Mouse (Mus musculus) left cerebral cortex, adult 2 months (tissue): ENCODE measurements around the gene Rap1gds1. TPM values are rescaled to one million over a fixed set of nuclear protein-coding genes. Genes with fewer than 3 reads are reported as not detected.

ENCODE experiments used
- DNase-seq, 2 experiments: peaks; one replicate each; pipeline ENCODE4 v3.0.0; 2021 to 2022; ENCODE audit warnings: low spot score in 2 of 2, mixed read lengths in 1 of 2; ENCODE audit errors: extremely low spot score in 1 of 2
- H3K27ac ChIP-seq: fragments of 200-600 bp; 2 replicates; pipeline ENCODE4 v1.8.1; 2022
- H3K4me3 ChIP-seq: fragments of 200-600 bp; 2 replicates; pipeline ENCODE4 v1.8.1; 2022
- CTCF ChIP-seq: fragments of 200-600 bp; IDR thresholded peaks from 2 replicates; pipeline ENCODE4 v1.8.1; 2022; ENCODE audit warnings: antibody characterized with exemption, mild to moderate bottlenecking, moderate library complexity
- intact Hi-C: fragments of 180-260 bp; cut with DNase I; formaldehyde crosslinking; loops from one replicate; pipeline ENCODE4 v1.15.1; 2025
- total RNA-seq, 2 experiments: library from RNA; stranded (reverse); gene quantifications; 2 replicates each; pipeline ENCODE4 v1.2.3; 2021

Gene Rap1gds1
- total RNA-seq, 2 experiments from 2014 or later: 247 to 268 TPM

GRCm38 (mm10) chr3:138993473-138993872 is 81.5 kb downstream of the Rap1gds1 start:
- intact Hi-C loops: no loop called here
- H3K4me3 ChIP-seq: no peak overlapping the region
- no peak for DNase-seq
- no peak overlapping the region for H3K27ac ChIP-seq
- no peak for TF ChIP-seq CTCF

- intact Hi-C loops: no loop called here
- TF ChIP-seq CTCF: no peak
- DNase-seq: no peak
- H3K4me3 ChIP-seq: no peak overlapping the region
- H3K27ac ChIP-seq: no peak overlapping the region
Observed at GRCm38 (mm10) chr3:138991367-138991766, 83.6 kb downstream of the Rap1gds1 start.

- intact Hi-C loops: no loop called here
Observed at GRCm38 (mm10) chr3:138989141-138989540, 85.9 kb downstream of the Rap1gds1 start.

DNA sequence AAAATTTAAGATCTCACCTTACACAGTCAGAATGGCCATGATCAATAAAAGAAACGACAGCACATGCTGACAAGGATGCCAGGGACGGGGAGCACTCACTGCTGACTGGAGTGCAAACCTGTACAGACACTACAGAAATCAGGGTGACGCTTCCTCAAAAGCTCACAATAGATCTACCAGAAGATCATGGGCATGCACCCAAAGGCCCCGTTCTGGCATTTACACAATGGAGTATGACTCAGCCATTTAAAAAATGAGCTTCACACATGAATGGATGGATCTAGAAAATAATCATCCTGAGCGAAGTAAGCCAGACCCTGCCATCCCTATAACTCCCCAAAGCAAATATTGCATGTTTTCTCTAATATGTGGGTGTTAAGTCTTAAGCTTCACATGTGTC is 87.0 kb downstream of the Rap1gds1 start:
- no peak overlapping the region for H3K27ac ChIP-seq
- no peak for DNase-seq
- H3K4me3 ChIP-seq: no peak overlapping the region
- intact Hi-C loops: no loop called here
- no peak for TF ChIP-seq CTCF

More at GRCm38 (mm10) chr3:138989141-138989540, 85.9 kb downstream of the Rap1gds1 start:
- no peak for DNase-seq
- H3K27ac ChIP-seq: no peak overlapping the region
- no peak for TF ChIP-seq CTCF
- H3K4me3 ChIP-seq: no peak overlapping the region

DNA sequence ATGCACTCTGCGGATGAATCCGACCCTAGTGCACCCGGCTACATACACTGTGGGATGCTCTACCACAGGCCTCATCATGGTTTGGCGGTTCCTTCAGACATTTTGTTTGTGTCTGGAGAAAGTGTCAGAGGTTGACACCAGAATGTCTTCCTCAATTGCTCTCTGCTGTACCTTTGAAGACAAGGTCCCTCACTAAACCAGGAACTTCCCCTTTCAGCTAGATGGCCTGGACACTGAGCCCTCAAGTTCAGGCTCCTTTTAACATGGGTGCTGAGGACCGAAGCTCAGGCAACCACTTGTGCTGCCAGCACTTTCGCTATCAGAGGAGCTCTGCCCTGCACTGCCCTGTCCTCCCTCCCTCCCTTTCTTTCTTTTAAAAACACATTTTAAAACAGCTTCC is 92.8 kb downstream of the Rap1gds1 start:
- no peak for DNase-seq
- no peak for TF ChIP-seq CTCF
- H3K27ac ChIP-seq: no peak overlapping the region
- no peak overlapping the region for H3K4me3 ChIP-seq
- intact Hi-C loops: no loop called here

- H3K27ac ChIP-seq: no peak overlapping the region
- H3K4me3 ChIP-seq: no peak overlapping the region
- intact Hi-C loops: no loop called here
- TF ChIP-seq CTCF: peak; percentile 24
- DNase-seq: no peak
Observed at GRCm38 (mm10) chr3:138977413-138977812, 97.6 kb downstream of the Rap1gds1 start.

DNA sequence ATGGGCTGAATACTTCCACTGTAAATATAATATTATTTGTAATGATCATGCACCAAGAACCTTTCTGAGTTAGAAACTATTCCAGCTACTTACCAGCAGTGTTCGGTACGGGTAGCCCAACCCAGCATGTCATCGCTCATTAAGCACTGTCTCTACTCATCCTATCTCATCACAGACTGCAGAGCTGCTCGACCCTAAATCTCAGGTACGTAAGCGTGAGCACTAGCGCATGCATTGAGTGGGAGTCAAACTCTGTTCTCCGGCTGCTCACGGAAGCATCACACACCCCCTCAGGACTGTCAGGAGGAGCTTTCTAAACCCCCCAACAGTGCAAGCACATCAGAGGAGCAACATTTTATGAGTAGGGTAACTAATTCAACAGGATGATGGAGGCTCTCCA is 107.4 kb downstream of the Rap1gds1 start:
- intact Hi-C loops: loop anchor here (10.0 kb wide), 1 partner anchor 227 kb away; no protein-coding TSS in a partner anchor
- TF ChIP-seq CTCF: no peak
- no peak for DNase-seq
- Histone ChIP-seq H3K4me3 (no peak overlapping the region), H3K27ac (no peak overlapping the region)

- no peak overlapping the region for H3K4me3 ChIP-seq
- no peak for TF ChIP-seq CTCF
- no peak overlapping the region for H3K27ac ChIP-seq
- DNase-seq: no peak
- intact Hi-C loops: no loop called here
Observed at GRCm38 (mm10) chr3:138958527-138958926, 116.5 kb downstream of the Rap1gds1 start.

DNA sequence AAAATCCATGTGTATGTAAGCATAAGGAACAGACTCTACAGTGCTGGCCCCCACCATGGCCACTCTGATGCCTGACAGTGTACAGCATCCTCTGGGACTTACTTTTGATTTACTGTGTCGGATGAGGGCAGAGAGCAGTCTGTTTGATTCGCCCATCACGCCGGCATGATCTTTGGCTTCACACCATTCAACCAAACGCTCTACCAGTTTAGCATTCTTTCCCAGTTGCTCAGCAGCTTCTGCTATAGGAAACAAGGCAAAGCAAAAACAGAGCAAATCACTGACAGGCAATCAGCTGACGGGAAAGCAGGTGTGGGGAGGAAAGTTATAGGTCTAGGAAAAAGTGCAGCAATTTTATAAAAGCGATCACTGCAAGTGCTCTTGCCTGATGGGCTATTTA is 119.8 kb downstream of the Rap1gds1 start:
- no peak overlapping the region for H3K4me3 ChIP-seq
- no peak for DNase-seq
- no peak overlapping the region for H3K27ac ChIP-seq
- TF ChIP-seq CTCF: no peak
- intact Hi-C loops: no loop called here

- TF ChIP-seq CTCF: no peak
- peak; percentile 42 to 46 for DNase-seq
- H3K27ac ChIP-seq: peak overlapping the region; percentile 36; the same call in 1 of the 2 replicates
- intact Hi-C loops: loop anchor here (2.0 kb wide), 1 partner anchor 202 kb away; no protein-coding TSS in a partner anchor
- no peak overlapping the region for H3K4me3 ChIP-seq
Observed at GRCm38 (mm10) chr3:138949081-138949480, 125.9 kb downstream of the Rap1gds1 start.

- no peak for DNase-seq
- intact Hi-C loops: no loop called here
- no peak for TF ChIP-seq CTCF
- no peak overlapping the region for H3K27ac ChIP-seq
- no peak overlapping the region for H3K4me3 ChIP-seq
Observed at GRCm38 (mm10) chr3:138945516-138945915, 129.5 kb downstream of the Rap1gds1 start.

- no peak for DNase-seq
- intact Hi-C loops: no loop called here
- Histone ChIP-seq H3K27ac (no peak overlapping the region), H3K4me3 (no peak overlapping the region)
- no peak for TF ChIP-seq CTCF
Observed at GRCm38 (mm10) chr3:138941604-138942003, 133.4 kb downstream of the Rap1gds1 start.

- intact Hi-C loops: no loop called here
- TF ChIP-seq CTCF: no peak
Observed at GRCm38 (mm10) chr3:138937241-138937640, 137.8 kb downstream of the Rap1gds1 start.

More at GRCm38 (mm10) chr3:138937241-138937640, 137.8 kb downstream of the Rap1gds1 start:
- DNase-seq: no peak
- no peak overlapping the region for H3K4me3 ChIP-seq
- H3K27ac ChIP-seq: no peak overlapping the region
